Mouse (Mus musculus): ENCODE results near the gene Vipr2. TPM values are rescaled to one million over a fixed set of nuclear protein-coding genes. Genes with fewer than 3 reads are reported as not detected.

Gene Vipr2
- polyA plus RNA-seq, 1 experiment from 2014 or later: 0.64 TPM

DNA sequence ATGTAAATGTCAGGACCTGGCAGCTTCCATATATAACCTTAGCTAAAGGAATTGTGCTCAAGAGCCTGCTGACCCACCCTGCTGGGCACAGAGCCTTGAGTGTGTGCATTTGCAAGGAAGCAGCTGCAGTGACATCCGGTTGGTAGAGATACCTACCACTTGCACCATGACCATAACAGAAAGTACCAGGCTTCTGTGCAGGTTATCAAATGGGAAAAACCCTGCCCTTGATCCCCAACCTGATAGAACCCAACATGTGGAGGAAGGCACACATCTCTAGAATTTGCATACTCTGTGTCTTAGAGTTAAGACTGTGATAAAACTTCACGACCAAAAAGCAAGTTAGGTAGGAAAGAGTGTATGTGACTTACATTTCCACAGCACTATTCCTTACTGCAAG lies 63.1 kb downstream of the Vipr2 start:
- ATAC-seq (replicated peaks; ENCODE audit: extremely low read depth, insufficient read depth, low FRiP score): no peak
- H3K36me3 ChIP-seq (ENCODE audit: control insufficient read depth, insufficient read depth): no peaks in the 10 kb centered on the region
- H3K4me1 ChIP-seq (ENCODE audit: control insufficient read depth, insufficient read depth, low read length): no peaks in the 10 kb centered on the region
- no peak overlapping the region for H3K27ac ChIP-seq (ENCODE audit: low read length)
- H3K4me2 ChIP-seq (ENCODE audit: low read depth, low read length): no peak overlapping the region
- WGBS: 89% methylated on average over 2 of the region's 2 CpGs
- H3K9ac ChIP-seq (ENCODE audit: low read length): no peak overlapping the region
- H3K27me3 ChIP-seq (ENCODE audit: control insufficient read depth, insufficient read depth, low read length): no peaks in the 10 kb centered on the region
- H3K4me3 ChIP-seq (ENCODE audit: low read length): no peak overlapping the region
- no peaks in the 10 kb centered on the region for H3K9me3 ChIP-seq (replicated peaks; ENCODE audit: control insufficient read depth, low read length)

DNA sequence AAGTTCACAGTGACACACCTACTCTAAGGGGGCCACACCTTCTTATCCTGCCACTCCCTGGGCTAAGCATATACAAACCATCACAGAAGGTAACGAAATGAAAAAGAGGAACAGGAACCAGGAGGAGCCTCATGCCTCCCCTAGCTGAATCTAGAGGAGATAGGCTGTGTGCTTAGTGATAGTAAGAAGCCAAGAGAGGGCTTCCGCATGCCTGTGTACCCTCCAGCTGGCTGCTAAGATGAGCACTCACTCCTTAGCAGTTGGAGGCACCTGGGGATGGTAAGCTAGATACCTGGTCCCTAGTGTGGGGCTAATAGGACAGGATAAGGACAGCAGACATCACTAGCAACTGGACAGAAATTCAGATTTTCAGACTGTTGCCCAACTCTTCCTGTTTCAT lies 64.3 kb downstream of the Vipr2 start:
- Histone ChIP-seq H3K9me3 (replicated peaks; ENCODE audit: control insufficient read depth, low read length) (no peaks in the 10 kb centered on the region), H3K27me3 (ENCODE audit: control insufficient read depth, insufficient read depth, low read length) (no peaks in the 10 kb centered on the region), H3K4me2 (ENCODE audit: low read depth, low read length) (no peak overlapping the region), H3K4me1 (ENCODE audit: control insufficient read depth, insufficient read depth, low read length) (no peaks in the 10 kb centered on the region), H3K4me3 (ENCODE audit: low read length) (no peak overlapping the region), H3K9ac (ENCODE audit: low read length) (no peak overlapping the region), H3K27ac (ENCODE audit: low read length) (no peak overlapping the region), H3K36me3 (ENCODE audit: control insufficient read depth, insufficient read depth) (no peaks in the 10 kb centered on the region)
- no peak for ATAC-seq (replicated peaks; ENCODE audit: extremely low read depth, insufficient read depth, low FRiP score)
- WGBS: 64% methylated on average over 2 of the region's 2 CpGs

DNA sequence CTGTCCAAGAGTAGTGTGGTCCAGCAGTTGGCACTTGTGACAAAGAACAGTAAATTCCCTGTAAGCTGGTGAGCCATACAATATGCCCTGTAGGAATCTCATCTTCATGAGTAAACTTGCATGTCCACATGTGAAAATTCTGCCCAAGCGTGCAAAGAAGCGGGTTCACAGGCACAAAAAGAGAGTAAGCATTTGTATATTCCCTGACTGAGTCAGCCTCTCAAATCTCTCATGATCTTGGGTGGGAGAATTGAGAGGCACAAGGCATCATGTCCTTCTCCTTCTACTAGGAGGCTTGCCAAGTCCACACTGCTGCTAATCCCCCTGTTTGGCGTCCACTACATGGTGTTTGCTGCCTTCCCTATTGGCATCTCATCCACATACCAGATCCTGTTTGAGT lies 64.9 kb downstream of the Vipr2 start:
- no peak for ATAC-seq (replicated peaks; ENCODE audit: extremely low read depth, insufficient read depth, low FRiP score)
- no peaks in the 10 kb centered on the region for H3K4me1 ChIP-seq (ENCODE audit: control insufficient read depth, insufficient read depth, low read length)
- WGBS: 72% methylated on average over 3 of the region's 3 CpGs
- H3K9ac ChIP-seq (ENCODE audit: low read length): no peak overlapping the region
- no peaks in the 10 kb centered on the region for H3K27me3 ChIP-seq (ENCODE audit: control insufficient read depth, insufficient read depth, low read length)
- H3K27ac ChIP-seq (ENCODE audit: low read length): no peak overlapping the region
- no peaks in the 10 kb centered on the region for H3K36me3 ChIP-seq (ENCODE audit: control insufficient read depth, insufficient read depth)
- no peaks in the 10 kb centered on the region for H3K9me3 ChIP-seq (replicated peaks; ENCODE audit: control insufficient read depth, low read length)
- no peak overlapping the region for H3K4me3 ChIP-seq (ENCODE audit: low read length)
- H3K4me2 ChIP-seq (ENCODE audit: low read depth, low read length): no peak overlapping the region

DNA sequence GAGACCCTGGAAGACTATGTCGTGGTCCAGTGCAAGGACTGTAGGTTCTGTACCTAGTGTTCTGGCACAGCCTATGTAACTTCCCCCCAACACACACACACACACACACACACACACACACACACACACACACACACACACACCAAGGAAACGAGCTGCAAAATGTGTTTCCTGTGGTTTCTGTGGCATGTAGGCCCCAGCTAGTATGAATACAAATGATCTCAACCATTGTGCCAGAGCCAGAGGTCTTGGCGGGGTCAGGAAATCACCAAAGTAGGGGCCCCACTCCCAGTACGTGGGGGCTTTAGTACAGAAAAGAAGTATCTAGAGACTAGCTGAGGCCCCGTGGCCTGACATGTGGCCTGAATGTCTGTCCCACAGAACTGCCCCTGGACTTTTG lies 67.7 kb downstream of the Vipr2 start:
- no peak overlapping the region for H3K4me3 ChIP-seq (ENCODE audit: low read length)
- WGBS: 39% methylated on average over 5 of the region's 5 CpGs
- no peaks in the 10 kb centered on the region for H3K27me3 ChIP-seq (ENCODE audit: control insufficient read depth, insufficient read depth, low read length)
- peaks cover 4% of the 10 kb centered on the region; the same call in 1 of the 2 replicates for H3K9me3 ChIP-seq (replicated peaks; ENCODE audit: control insufficient read depth, low read length)
- H3K36me3 ChIP-seq (ENCODE audit: control insufficient read depth, insufficient read depth): no peaks in the 10 kb centered on the region
- H3K27ac ChIP-seq (ENCODE audit: low read length): no peak overlapping the region
- peak; percentile 33; the same call in 1 of the 2 replicates for ATAC-seq (replicated peaks; ENCODE audit: extremely low read depth, insufficient read depth, low FRiP score)
- H3K4me1 ChIP-seq (ENCODE audit: control insufficient read depth, insufficient read depth, low read length): no peaks in the 10 kb centered on the region
- H3K9ac ChIP-seq (ENCODE audit: low read length): no peak overlapping the region
- no peak overlapping the region for H3K4me2 ChIP-seq (ENCODE audit: low read depth, low read length)

DNA sequence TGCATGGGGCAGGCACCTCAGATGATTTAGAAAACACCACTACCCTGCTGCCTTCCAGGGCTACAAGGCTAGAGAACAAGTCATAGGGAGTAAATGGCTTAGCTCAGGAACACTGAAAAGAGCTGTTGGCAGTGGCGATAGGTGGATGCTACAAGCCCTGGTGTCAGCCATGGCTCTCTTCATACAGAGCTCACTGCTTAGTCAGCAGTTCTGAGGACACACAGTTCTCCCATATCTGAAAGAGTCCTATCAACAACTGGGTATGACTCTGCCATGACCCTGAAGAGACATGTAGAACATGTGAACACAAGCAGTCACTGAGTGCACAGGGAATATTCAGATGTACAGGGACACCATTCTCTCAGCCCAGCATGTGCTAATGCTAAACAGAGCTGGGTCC lies 68.2 kb downstream of the Vipr2 start:
- 77% methylated on average over 1 of the region's 1 CpGs for WGBS
- Histone ChIP-seq H3K4me3 (ENCODE audit: low read length) (no peak overlapping the region), H3K9me3 (replicated peaks; ENCODE audit: control insufficient read depth, low read length) (peaks cover 4% of the 10 kb centered on the region; the same call in 1 of the 2 replicates), H3K4me2 (ENCODE audit: low read depth, low read length) (no peak overlapping the region), H3K27me3 (ENCODE audit: control insufficient read depth, insufficient read depth, low read length) (no peaks in the 10 kb centered on the region), H3K4me1 (ENCODE audit: control insufficient read depth, insufficient read depth, low read length) (no peaks in the 10 kb centered on the region), H3K9ac (ENCODE audit: low read length) (no peak overlapping the region), H3K36me3 (ENCODE audit: control insufficient read depth, insufficient read depth) (no peaks in the 10 kb centered on the region), H3K27ac (ENCODE audit: low read length) (no peak overlapping the region)
- no peak for ATAC-seq (replicated peaks; ENCODE audit: extremely low read depth, insufficient read depth, low FRiP score)

DNA sequence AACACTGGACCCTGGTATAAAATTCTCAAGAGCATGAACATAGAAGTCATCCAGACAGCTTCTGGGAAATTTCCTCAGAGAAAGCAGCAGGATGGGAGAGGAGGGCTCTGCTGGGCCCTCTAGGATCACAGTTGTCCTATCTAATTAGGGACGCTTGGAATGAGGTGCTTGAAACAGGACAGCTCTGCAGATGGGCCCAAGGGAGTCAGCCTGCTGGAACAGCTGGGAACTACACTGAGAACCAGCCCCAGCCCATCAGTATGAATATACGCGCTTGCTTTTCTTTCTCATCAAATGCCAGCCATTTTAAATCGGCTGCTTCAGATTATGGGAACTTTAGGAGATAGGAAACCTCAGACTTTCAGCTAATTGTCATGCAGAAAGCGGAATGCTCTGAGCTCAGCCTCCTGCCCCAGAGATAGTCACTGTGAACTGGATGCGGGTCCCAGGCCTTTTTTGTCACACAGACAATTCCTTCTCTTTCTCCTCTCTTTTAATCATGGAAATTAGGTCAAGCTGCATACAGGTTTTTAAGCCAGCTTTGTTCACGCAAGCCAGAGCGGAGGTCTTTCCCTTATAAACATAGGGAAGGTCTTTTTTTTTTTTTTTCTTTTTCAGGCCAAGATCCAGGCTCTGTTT lies 69.6 kb downstream of the Vipr2 start:
- WGBS: 59% methylated on average over 8 of the region's 8 CpGs
- no peak for ATAC-seq (replicated peaks; ENCODE audit: extremely low read depth, insufficient read depth, low FRiP score)
- H3K27ac ChIP-seq (ENCODE audit: low read length): no peak overlapping the region
- no peaks in the 10 kb centered on the region for H3K27me3 ChIP-seq (ENCODE audit: control insufficient read depth, insufficient read depth, low read length)
- peaks cover 4% of the 10 kb centered on the region; the same call in 1 of the 2 replicates for H3K9me3 ChIP-seq (replicated peaks; ENCODE audit: control insufficient read depth, low read length)
- H3K4me3 ChIP-seq (ENCODE audit: low read length): no peak overlapping the region
- no peak overlapping the region for H3K9ac ChIP-seq (ENCODE audit: low read length)
- no peaks in the 10 kb centered on the region for H3K36me3 ChIP-seq (ENCODE audit: control insufficient read depth, insufficient read depth)
- no peak overlapping the region for H3K4me2 ChIP-seq (ENCODE audit: low read depth, low read length)
- H3K4me1 ChIP-seq (ENCODE audit: control insufficient read depth, insufficient read depth, low read length): no peaks in the 10 kb centered on the region

DNA sequence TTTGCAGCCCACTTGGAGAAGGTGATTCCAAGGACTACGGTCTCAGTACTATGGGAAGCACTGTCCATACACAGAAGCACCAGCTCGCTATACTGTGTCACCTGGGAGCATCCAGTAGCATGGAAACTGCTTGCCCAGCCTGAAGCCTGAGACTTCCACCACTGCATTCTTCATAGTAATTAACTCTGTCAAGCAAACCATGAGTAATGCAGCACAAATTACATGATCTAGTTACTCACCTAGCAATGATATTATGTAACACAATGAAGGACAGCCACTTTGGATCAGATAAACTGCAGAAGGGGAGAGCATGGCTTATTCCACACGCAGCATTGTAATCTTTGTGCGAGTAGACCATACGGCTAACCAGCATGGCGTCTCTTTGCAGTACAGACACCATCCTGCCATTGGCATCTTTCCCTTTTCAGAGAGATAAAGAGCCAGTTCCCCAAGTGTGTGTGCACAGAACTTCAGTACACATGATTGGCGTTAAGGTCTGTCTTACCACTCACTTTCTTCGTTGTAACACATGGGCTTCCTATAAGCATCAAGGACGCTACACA lies 75.4 kb downstream of the Vipr2 start:
- no peak overlapping the region for H3K4me2 ChIP-seq (ENCODE audit: low read depth, low read length)
- peaks cover 4% of the 10 kb centered on the region; the same call in 1 of the 2 replicates for H3K9me3 ChIP-seq (replicated peaks; ENCODE audit: control insufficient read depth, low read length)
- no peaks in the 10 kb centered on the region for H3K4me1 ChIP-seq (ENCODE audit: control insufficient read depth, insufficient read depth, low read length)
- H3K36me3 ChIP-seq (ENCODE audit: control insufficient read depth, insufficient read depth): no peaks in the 10 kb centered on the region
- H3K27ac ChIP-seq (ENCODE audit: low read length): no peak overlapping the region
- no peak overlapping the region for H3K4me3 ChIP-seq (ENCODE audit: low read length)
- no peak for ATAC-seq (replicated peaks; ENCODE audit: extremely low read depth, insufficient read depth, low FRiP score)
- 79% methylated on average over 9 of the region's 9 CpGs for WGBS
- no peak overlapping the region for H3K9ac ChIP-seq (ENCODE audit: low read length)
- H3K27me3 ChIP-seq (ENCODE audit: control insufficient read depth, insufficient read depth, low read length): no peaks in the 10 kb centered on the region

DNA sequence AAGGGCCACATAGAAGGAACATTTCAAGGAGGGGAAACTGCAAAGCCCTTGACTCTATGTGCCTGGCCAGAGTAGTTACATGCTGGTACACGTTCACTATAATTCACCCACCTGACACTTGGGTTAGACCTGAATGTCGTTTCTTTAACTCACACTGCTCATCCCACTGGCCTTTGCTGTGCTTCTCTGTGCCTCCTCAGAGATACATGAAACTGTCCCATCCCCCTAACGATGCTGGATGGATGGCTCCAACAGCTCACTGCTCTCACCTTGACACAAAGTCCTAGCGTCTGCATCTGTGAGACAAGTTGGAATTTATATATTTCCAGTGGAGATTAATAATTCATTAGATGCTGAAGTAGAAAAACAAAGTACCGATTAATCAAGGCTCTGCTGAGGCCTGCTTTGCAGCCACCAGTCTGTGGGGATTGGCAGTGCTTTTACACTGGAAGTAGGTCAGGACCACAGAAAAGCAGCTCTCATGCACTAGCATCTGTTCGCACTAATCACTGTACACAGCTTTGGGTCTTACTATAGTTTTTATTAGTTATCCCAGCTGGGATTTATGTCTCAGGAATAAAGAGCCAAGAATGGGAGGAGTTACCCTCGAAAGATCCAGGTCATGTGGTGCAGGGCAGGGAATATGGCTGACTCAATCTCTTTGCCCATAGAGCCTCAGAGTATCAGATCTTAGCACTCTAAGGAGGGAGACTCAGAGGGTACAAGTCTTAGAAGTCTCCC lies 79.4 kb downstream of the Vipr2 start:
- 78% methylated on average over 7 of the region's 7 CpGs for WGBS
- Histone ChIP-seq H3K9me3 (replicated peaks; ENCODE audit: control insufficient read depth, low read length) (no peaks in the 10 kb centered on the region), H3K4me2 (ENCODE audit: low read depth, low read length) (no peak overlapping the region), H3K9ac (ENCODE audit: low read length) (no peak overlapping the region), H3K27ac (ENCODE audit: low read length) (no peak overlapping the region), H3K36me3 (ENCODE audit: control insufficient read depth, insufficient read depth) (no peaks in the 10 kb centered on the region), H3K4me1 (ENCODE audit: control insufficient read depth, insufficient read depth, low read length) (no peaks in the 10 kb centered on the region), H3K27me3 (ENCODE audit: control insufficient read depth, insufficient read depth, low read length) (no peaks in the 10 kb centered on the region), H3K4me3 (ENCODE audit: low read length) (no peak overlapping the region)
- no peak for ATAC-seq (replicated peaks; ENCODE audit: extremely low read depth, insufficient read depth, low FRiP score)

DNA sequence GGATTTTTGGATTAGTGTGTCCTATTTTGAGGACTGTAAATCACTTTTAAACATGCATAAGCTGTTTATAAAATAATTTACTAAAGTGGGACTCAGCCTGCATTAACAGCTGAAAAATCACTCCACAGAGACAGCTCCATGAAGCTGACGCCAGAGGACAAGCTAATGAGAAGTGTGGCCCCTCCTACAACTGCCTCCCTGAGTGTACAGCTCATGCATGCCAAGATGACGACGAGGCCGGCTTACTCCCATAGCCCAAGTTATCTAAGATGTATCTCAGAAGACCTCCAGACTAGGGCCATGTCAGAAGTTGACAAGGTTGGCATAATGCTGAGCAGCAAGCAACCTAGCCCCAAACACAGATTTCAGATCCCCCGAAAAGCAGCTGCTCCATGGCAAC lies 81.7 kb downstream of the Vipr2 start:
- Histone ChIP-seq H3K27me3 (ENCODE audit: control insufficient read depth, insufficient read depth, low read length) (no peaks in the 10 kb centered on the region), H3K9me3 (replicated peaks; ENCODE audit: control insufficient read depth, low read length) (no peaks in the 10 kb centered on the region), H3K4me2 (ENCODE audit: low read depth, low read length) (no peak overlapping the region), H3K4me1 (ENCODE audit: control insufficient read depth, insufficient read depth, low read length) (no peaks in the 10 kb centered on the region), H3K4me3 (ENCODE audit: low read length) (no peak overlapping the region), H3K9ac (ENCODE audit: low read length) (no peak overlapping the region), H3K36me3 (ENCODE audit: control insufficient read depth, insufficient read depth) (no peaks in the 10 kb centered on the region), H3K27ac (ENCODE audit: low read length) (no peak overlapping the region)
- no peak for ATAC-seq (replicated peaks; ENCODE audit: extremely low read depth, insufficient read depth, low FRiP score)
- 64% methylated on average over 5 of the region's 5 CpGs for WGBS
